Mouse (Mus musculus) heart, embryonic 13.5 days (tissue): ENCODE data around the gene Phf10. TPM values are rescaled to one million over a fixed set of nuclear protein-coding genes. Genes with fewer than 3 reads are reported as not detected.
"Not testable (repeated sequence)": the region's sequence is repeated elsewhere in the genome, so short reads cannot be mapped to it uniquely, and the experiment has no call there.

Experiments used
- ATAC-seq: fragments of 200-750 bp; cut with Nextera tagmentation; 2 replicates; pipeline ENCODE4 v1.8.0; 2017; ENCODE audit warnings: moderate TSS enrichment; ENCODE audit not compliant: insufficient number of reproducible peaks, low FRiP score, low TSS enrichment; ENCODE audit errors: extremely low read depth
- H3K27ac ChIP-seq: fragments of 300-500 bp; sonication (generic); replicated peaks from 2 replicates; pipeline ENCODE4 v1.5.1; 2015; ENCODE audit warnings: moderate library complexity, mild to moderate bottlenecking, inconsistent platforms
- H3K27me3 ChIP-seq: fragments of 300-500 bp; sonication (generic); replicated peaks from 2 replicates; pipeline ENCODE4 v1.6.1; 2015; ENCODE audit warnings: mild to moderate bottlenecking, inconsistent platforms
- H3K36me3 ChIP-seq: fragments of 300-500 bp; sonication (generic); 2 replicates; pipeline ENCODE4 v1.6.1; 2015; ENCODE audit warnings: mild to moderate bottlenecking, inconsistent platforms
- H3K4me1 ChIP-seq: fragments of 300-500 bp; sonication (generic); 2 replicates; pipeline ENCODE4 v1.6.1; 2015; ENCODE audit warnings: inconsistent platforms
- H3K4me2 ChIP-seq: fragments of 300-500 bp; sonication (generic); 2 replicates; pipeline ENCODE4 v1.6.1; 2015; ENCODE audit warnings: inconsistent platforms, mild to moderate bottlenecking, moderate library complexity
- H3K4me3 ChIP-seq: fragments of 300-500 bp; sonication (generic); 2 replicates; pipeline ENCODE4 v1.5.1; 2015; ENCODE audit warnings: moderate library complexity, mild to moderate bottlenecking, inconsistent platforms
- H3K9ac ChIP-seq: fragments of 300-500 bp; sonication (generic); 2 replicates; pipeline ENCODE4 v1.6.1; 2015; ENCODE audit warnings: inconsistent platforms, mild to moderate bottlenecking, moderate library complexity
- H3K9me3 ChIP-seq: fragments of 300-500 bp; sonication (generic); 2 replicates; pipeline ENCODE4 v1.6.1; 2016; ENCODE audit warnings: inconsistent platforms
- WGBS: fragments of 180-500 bp; shearing (Covaris S2); methylation state at CpG from one replicate; pipeline ENCODE4 v1.1.7; 2015; ENCODE audit warnings: mixed read lengths; 5-methylcytosine and 5-hydroxymethylcytosine counted together
- polyA plus RNA-seq: library from polyadenylated mRNA; unstranded; fragments of >200 nt; fragmentation: Nextera tagmentation; extraction: Ambion mirVana; gene quantifications from 2 replicates; pipeline ENCODE4 v1.2.1, GENCODE M21; 2015

The Phf10 gene
- polyA plus RNA-seq, 1 experiment from 2014 or later, result 22.9 TPM

DNA sequence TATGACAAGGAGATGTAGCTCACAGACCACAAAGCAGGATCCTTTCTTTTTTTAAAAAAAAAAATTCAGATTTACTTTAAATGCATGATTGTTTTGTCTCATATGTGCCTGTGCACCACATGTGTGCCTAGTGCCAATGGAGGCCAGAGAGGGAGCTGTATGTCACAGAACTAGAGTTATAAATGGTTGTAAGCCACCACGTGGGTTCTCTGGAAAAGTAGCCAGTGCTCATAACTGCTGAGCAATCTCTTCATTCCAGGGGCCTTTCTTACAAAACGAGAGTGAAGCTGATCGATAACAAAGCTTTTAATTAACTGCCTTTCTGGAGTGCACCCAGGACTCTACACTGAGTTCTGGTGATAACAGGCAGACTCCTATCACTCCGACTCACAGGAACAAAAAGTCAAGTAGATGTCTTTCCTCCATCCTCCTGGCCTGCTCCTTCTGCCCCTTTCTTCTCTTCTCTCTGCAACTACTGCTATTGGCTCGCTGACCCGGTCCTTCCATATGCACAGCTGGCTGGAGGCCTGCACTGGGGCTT, 7.4 kb upstream of the Phf10 start:
- WGBS, result no CpG with 5 or more reads among the region's 6 CpGs
- not testable (repeated sequence) for H3K4me1 ChIP-seq, H3K27me3 ChIP-seq, H3K9me3 ChIP-seq, H3K4me2 ChIP-seq, H3K27ac ChIP-seq, H3K36me3 ChIP-seq, H3K9ac ChIP-seq, H3K4me3 ChIP-seq, ATAC-seq

GRCm38 (mm10) chr17:14961557-14962154, 583 bp upstream of the Phf10 start:
- no CpG with 5 or more reads among the region's 44 CpGs for WGBS
- not testable (repeated sequence) for H3K4me2 ChIP-seq, H3K27me3 ChIP-seq, H3K9me3 ChIP-seq, H3K9ac ChIP-seq, H3K4me3 ChIP-seq, H3K27ac ChIP-seq
- ATAC-seq, result peak; percentile 79
- H3K4me1 ChIP-seq, result peaks cover 14% of the 10 kb centered on the region
- H3K36me3 ChIP-seq, result peaks cover 13% of the 10 kb centered on the region

GRCm38 (mm10) chr17:14960520-14960919, 553 bp downstream of the Phf10 start:
- H3K27ac ChIP-seq, result peak overlapping the region; percentile 70; the same call in 1 of the 2 replicates
- no peak for ATAC-seq
- H3K27me3 ChIP-seq, result no peaks in the 10 kb centered on the region
- WGBS, result under 1% methylated on average over 19 of the region's 23 CpGs
- peak overlapping the region; percentile 95 for H3K4me2 ChIP-seq
- H3K36me3 ChIP-seq, result peaks cover 13% of the 10 kb centered on the region
- peak overlapping the region; percentile 76 for H3K4me3 ChIP-seq
- no peaks in the 10 kb centered on the region for H3K9me3 ChIP-seq
- H3K9ac ChIP-seq, result peak overlapping the region; percentile 94
- peaks cover 14% of the 10 kb centered on the region for H3K4me1 ChIP-seq

GRCm38 (mm10) chr17:14959979-14960378, 1.1 kb downstream of the Phf10 start:
- H3K4me1 ChIP-seq, result peaks cover 14% of the 10 kb centered on the region
- H3K27me3 ChIP-seq, result no peaks in the 10 kb centered on the region
- H3K9ac ChIP-seq, result peak overlapping the region; percentile 73
- peak overlapping the region; percentile 76 for H3K4me3 ChIP-seq
- peak overlapping the region; percentile 95 for H3K4me2 ChIP-seq
- H3K36me3 ChIP-seq, result peaks cover 14% of the 10 kb centered on the region
- no peak overlapping the region for H3K27ac ChIP-seq
- no peaks in the 10 kb centered on the region for H3K9me3 ChIP-seq
- ATAC-seq, result no peak
- 33% methylated on average over 3 of the region's 3 CpGs for WGBS

DNA sequence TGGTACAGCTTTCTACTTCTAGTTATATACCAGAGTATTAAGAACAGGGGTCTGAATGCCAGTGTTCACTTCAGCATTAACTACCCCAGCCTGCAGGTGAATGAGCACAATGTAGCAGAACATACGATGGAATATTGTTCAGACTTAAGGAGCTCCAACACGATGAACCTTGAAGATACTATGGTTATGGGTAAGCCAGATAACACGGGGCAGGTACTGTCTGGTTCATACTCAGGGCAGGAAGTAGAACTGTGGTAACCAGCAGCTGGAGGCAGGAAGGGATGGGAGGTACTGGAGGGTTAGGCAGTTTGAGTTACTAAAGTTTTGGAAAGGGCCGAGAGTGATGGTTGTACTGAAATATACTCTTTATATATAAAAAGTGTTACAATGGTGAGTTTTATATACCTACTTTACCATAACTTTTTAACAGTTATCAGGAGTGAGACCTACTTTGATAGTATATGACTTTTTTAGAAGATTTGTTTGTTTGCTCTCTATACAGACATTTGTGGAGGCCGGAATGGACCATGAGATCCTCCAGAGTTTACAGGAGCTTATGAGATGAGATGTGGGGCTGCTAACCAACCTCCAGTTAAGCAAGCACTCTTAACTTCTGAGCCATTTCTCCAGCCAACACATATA, 2.3 kb downstream of the Phf10 start:
- H3K36me3 ChIP-seq, result peaks cover 24% of the 10 kb centered on the region
- ATAC-seq, result no peak
- H3K27me3 ChIP-seq, result no peaks in the 10 kb centered on the region
- no peak overlapping the region for H3K4me2 ChIP-seq
- no peak overlapping the region for H3K9ac ChIP-seq
- no peaks in the 10 kb centered on the region for H3K9me3 ChIP-seq
- H3K4me1 ChIP-seq, result peaks cover 14% of the 10 kb centered on the region
- 83% methylated on average over 5 of the region's 5 CpGs for WGBS
- H3K4me3 ChIP-seq, result no peak overlapping the region
- H3K27ac ChIP-seq, result no peak overlapping the region

DNA sequence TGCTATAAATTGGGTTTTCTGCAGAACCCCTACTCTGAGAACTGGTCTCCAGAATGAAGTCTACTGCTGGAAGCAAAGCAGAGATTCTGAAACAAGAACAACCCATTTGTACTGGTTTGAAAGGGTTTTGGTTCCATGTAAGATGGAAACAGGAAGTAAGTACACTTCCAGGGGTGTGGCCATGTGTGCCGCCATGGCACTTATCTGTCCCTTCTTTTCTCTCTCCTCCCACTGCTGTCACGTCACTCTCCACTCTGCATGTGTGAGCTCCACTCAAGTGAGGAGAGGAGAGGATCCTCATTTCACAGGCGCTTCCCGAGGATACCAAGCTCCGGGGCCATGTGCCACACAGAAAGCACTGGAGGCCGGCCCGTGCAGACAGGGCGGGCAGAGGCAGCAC, 7.6 kb downstream of the Phf10 start:
- H3K9ac ChIP-seq, result no peak overlapping the region
- H3K36me3 ChIP-seq, result peaks cover 69% of the 10 kb centered on the region
- H3K27ac ChIP-seq, result no peak overlapping the region
- no peak overlapping the region for H3K4me2 ChIP-seq
- no peak for ATAC-seq
- H3K27me3 ChIP-seq, result no peaks in the 10 kb centered on the region
- no peaks in the 10 kb centered on the region for H3K9me3 ChIP-seq
- no peak overlapping the region for H3K4me3 ChIP-seq
- no peaks in the 10 kb centered on the region for H3K4me1 ChIP-seq
- WGBS, result 81% methylated on average over 8 of the region's 8 CpGs

GRCm38 (mm10) chr17:14949161-14949827, 11.8 kb downstream of the Phf10 start:
- Histone ChIP-seq H3K36me3 (peaks cover 86% of the 10 kb centered on the region), H3K4me1 (peaks cover 12% of the 10 kb centered on the region), H3K4me2 (no peak overlapping the region), H3K27me3 (no peaks in the 10 kb centered on the region), H3K9ac (no peak overlapping the region), H3K9me3 (no peaks in the 10 kb centered on the region), H3K4me3 (no peak overlapping the region), H3K27ac (no peak overlapping the region)
- no peak for ATAC-seq
- WGBS, result 83% methylated on average over 7 of the region's 7 CpGs

GRCm38 (mm10) chr17:14944551-14944950, 16.5 kb downstream of the Phf10 start:
- Histone ChIP-seq H3K27me3 (no peaks in the 10 kb centered on the region), H3K4me1 (peaks cover 26% of the 10 kb centered on the region), H3K9me3 (no peaks in the 10 kb centered on the region), H3K4me3 (peak overlapping the region; percentile 76; the same call in 1 of the 2 replicates), H3K4me2 (peak overlapping the region; percentile 90), H3K27ac (no peak overlapping the region), H3K9ac (no peak overlapping the region), H3K36me3 (peaks cover 42% of the 10 kb centered on the region)
- no peak for ATAC-seq
- WGBS, result 81% methylated on average over 1 of the region's 1 CpGs

DNA sequence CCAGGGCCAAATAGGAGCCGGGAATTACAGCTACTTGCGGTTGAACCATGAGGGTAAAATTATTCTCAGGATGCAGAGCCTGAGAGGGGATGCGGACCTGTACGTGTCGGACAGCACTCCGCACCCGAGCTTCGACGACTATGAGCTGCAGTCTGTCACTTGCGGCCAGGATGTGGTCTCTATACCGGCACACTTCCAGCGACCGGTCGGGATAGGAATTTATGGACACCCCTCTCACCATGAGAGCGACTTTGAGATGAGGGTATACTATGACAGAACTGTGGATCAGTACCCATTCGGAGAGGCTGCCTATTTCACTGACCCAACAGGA, 17.4 kb downstream of the Phf10 start:
- Histone ChIP-seq H3K27ac (peak overlapping the region; percentile 76), H3K9ac (peak overlapping the region; percentile 91), H3K4me3 (peak overlapping the region; percentile 76), H3K9me3 (no peaks in the 10 kb centered on the region), H3K36me3 (peaks cover 35% of the 10 kb centered on the region), H3K4me2 (peak overlapping the region; percentile 90), H3K4me1 (peaks cover 26% of the 10 kb centered on the region), H3K27me3 (no peaks in the 10 kb centered on the region)
- no peak for ATAC-seq
- 21% methylated on average over 16 of the region's 16 CpGs for WGBS

DNA sequence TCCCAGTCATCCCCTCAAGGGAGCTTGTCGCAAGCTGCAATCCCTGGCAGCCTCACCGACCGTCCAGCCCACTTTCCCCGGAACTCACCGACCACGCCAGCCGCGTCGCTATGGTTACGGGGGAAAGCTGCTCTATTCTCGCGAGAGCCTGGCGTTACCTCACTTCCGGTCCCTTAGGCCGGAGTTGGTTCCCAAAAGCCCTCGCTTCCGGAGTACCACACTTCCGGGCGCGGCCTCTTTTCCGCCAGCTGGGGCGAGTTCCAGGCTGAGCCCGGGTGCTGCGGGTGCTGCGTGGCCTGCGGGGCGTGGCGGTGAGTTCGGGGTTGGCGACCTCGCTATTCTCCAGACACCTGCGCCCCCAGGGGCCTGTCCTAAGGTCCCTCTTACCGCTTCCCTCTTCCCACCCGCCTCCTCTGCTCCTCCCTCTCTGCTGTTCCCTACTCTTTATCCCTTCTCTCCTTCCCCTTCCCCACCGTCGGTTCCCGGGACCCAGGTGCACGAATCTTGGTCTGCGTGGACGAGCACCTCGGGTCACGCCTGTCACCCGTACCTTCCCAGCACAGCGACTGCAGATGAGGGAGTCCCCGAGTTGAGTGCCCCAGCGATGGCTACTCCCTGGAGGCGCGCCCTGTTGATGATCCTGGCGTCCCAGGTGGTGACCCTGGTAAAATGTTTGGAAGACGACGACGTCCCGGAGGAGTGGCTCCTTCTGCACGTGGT, 17.9 kb downstream of the Phf10 start, which contains the start of the genes Wdr27 and 1600012H06Rik:
Wdr27 (minus strand) TSS at position 150 of the 720 bp plus-strand sequence.
1600012H06Rik (plus strand) TSS at position 176 of the 720 bp plus-strand sequence.
- Histone ChIP-seq H3K9me3 (no peaks in the 10 kb centered on the region), H3K4me1 (peaks cover 26% of the 10 kb centered on the region), H3K9ac (peak within 1 kb of the TSS; percentile 91), H3K27ac (peak within 1 kb of the TSS; percentile 83), H3K27me3 (no peaks in the 10 kb centered on the region), H3K4me2 (peak within 1 kb of the TSS; percentile 90), H3K4me3 (peak within 1 kb of the TSS; percentile 76), H3K36me3 (peaks cover 30% of the 10 kb centered on the region)
- under 1% methylated on average over 54 of the region's 54 CpGs for WGBS
- peak; percentile 92 for ATAC-seq

GRCm38 (mm10) chr17:14942181-14942580, 18.9 kb downstream of the Phf10 start:
- H3K27me3 ChIP-seq, H3K27ac ChIP-seq, ATAC-seq, H3K9me3 ChIP-seq: not testable (repeated sequence)
- Histone ChIP-seq H3K4me3 (peak overlapping the region; percentile 76), H3K4me2 (peak overlapping the region; percentile 90), H3K36me3 (peaks cover 24% of the 10 kb centered on the region), H3K4me1 (peaks cover 26% of the 10 kb centered on the region), H3K9ac (peak overlapping the region; percentile 91)
- WGBS, result 57% methylated on average over 6 of the region's 6 CpGs
